Mouse (Mus musculus) E14TG2a.4 (cell line): Measurements from ENCODE around the gene Zbtb18.

Source experiments
- H3K27me3 ChIP-seq: 2 replicates; pipeline ENCODE4 v1.6.1; 2014; ENCODE audit warnings: low read length, control low read depth; ENCODE audit not compliant: insufficient read depth
- H3K36me3 ChIP-seq: 2 replicates; pipeline ENCODE4 v1.6.1; 2014; ENCODE audit warnings: low read length, control low read depth; ENCODE audit not compliant: insufficient read depth
- H3K4me1 ChIP-seq: replicated peaks from 2 replicates; pipeline ENCODE4 v1.6.1; 2014; ENCODE audit warnings: low read depth, low read length, control low read depth
- H3K4me3 ChIP-seq: replicated peaks from 2 replicates; pipeline ENCODE4 v1.5.1; 2014; ENCODE audit warnings: mild to moderate bottlenecking, low read length
- H3K9me3 ChIP-seq: 2 replicates; pipeline ENCODE4 v1.6.1; 2014; ENCODE audit warnings: low read length, control low read depth
- CTCF ChIP-seq: conservative IDR thresholded peaks from 2 replicates; pipeline ENCODE4 v1.5.1; 2014; ENCODE audit warnings: low read length
- NANOG ChIP-seq: IDR thresholded peaks from 2 replicates; pipeline ENCODE4 v1.6.1; 2014; ENCODE audit warnings: borderline replicate concordance, low read length, mixed read lengths
- POU5F1 ChIP-seq: IDR thresholded peaks from 2 replicates; pipeline ENCODE4 v1.6.1; 2014; ENCODE audit warnings: low read length, borderline replicate concordance

The Zbtb18 gene

GRCm38 (mm10) chr1:177442196-177442808 is at the start of gene Zbtb18:
Gene Zbtb18 (plus strand): TSS chr1:177442351.
- peaks cover 2% of the 10 kb centered on the region for H3K36me3 ChIP-seq
- peaks cover 26% of the 10 kb centered on the region for H3K27me3 ChIP-seq
- TF ChIP-seq POU5F1 (no peak), NANOG (no peak), CTCF (no peak)
- peaks cover 12% of the 10 kb centered on the region for H3K9me3 ChIP-seq
- H3K4me3 ChIP-seq: peak within 1 kb of the TSS; percentile 92
- peaks cover 25% of the 10 kb centered on the region for H3K4me1 ChIP-seq

- Histone ChIP-seq H3K4me1 (no peaks in the 10 kb centered on the region), H3K4me3 (no peak overlapping the region), H3K36me3 (no peaks in the 10 kb centered on the region), H3K9me3 (peaks cover 9% of the 10 kb centered on the region; the same call in 1 of the 2 replicates), H3K27me3 (no peaks in the 10 kb centered on the region)
- no peak for TF ChIP-seq NANOG
- TF ChIP-seq POU5F1: no peak
- TF ChIP-seq CTCF: no peak
Observed at GRCm38 (mm10) chr1:177397455-177397854, 44.7 kb upstream of the Zbtb18 start.

DNA sequence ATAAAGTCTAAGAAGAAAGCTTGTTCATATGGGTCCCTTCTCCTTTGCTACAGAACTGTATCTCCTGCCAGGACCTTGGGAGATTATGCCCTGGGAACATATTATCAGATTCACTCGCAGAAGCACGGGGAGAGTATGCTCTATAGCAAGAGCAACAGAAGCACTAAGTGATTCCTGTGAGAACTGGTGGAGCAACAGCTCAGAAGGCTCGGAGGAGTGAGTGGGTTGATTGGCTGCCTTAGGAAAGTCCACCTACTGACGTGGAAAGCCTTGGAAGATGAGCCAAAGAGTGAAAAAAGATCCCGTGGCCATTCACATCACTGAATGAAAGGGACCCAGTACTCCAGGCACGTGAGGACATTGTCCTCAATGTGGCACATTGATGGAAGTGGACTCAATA is 37.0 kb upstream of the Zbtb18 start:
- Histone ChIP-seq H3K36me3 (no peaks in the 10 kb centered on the region), H3K4me1 (no peaks in the 10 kb centered on the region), H3K4me3 (no peak overlapping the region), H3K9me3 (no peaks in the 10 kb centered on the region), H3K27me3 (no peaks in the 10 kb centered on the region)
- no peak for TF ChIP-seq POU5F1

GRCm38 (mm10) chr1:177408690-177409089 is 33.5 kb upstream of the Zbtb18 start:
- H3K36me3 ChIP-seq: no peaks in the 10 kb centered on the region
- H3K4me1 ChIP-seq: no peaks in the 10 kb centered on the region
- TF ChIP-seq CTCF (peak; percentile 21), POU5F1 (no peak), NANOG (no peak)
- no peaks in the 10 kb centered on the region for H3K27me3 ChIP-seq
- H3K4me3 ChIP-seq: no peak overlapping the region
- H3K9me3 ChIP-seq: no peaks in the 10 kb centered on the region

GRCm38 (mm10) chr1:177410769-177411348 is 31.3 kb upstream of the Zbtb18 start:
- TF ChIP-seq CTCF (no peak), POU5F1 (no peak), NANOG (no peak)
- Histone ChIP-seq H3K9me3 (no peaks in the 10 kb centered on the region), H3K4me3 (no peak overlapping the region), H3K36me3 (no peaks in the 10 kb centered on the region), H3K4me1 (no peaks in the 10 kb centered on the region), H3K27me3 (no peaks in the 10 kb centered on the region)

DNA sequence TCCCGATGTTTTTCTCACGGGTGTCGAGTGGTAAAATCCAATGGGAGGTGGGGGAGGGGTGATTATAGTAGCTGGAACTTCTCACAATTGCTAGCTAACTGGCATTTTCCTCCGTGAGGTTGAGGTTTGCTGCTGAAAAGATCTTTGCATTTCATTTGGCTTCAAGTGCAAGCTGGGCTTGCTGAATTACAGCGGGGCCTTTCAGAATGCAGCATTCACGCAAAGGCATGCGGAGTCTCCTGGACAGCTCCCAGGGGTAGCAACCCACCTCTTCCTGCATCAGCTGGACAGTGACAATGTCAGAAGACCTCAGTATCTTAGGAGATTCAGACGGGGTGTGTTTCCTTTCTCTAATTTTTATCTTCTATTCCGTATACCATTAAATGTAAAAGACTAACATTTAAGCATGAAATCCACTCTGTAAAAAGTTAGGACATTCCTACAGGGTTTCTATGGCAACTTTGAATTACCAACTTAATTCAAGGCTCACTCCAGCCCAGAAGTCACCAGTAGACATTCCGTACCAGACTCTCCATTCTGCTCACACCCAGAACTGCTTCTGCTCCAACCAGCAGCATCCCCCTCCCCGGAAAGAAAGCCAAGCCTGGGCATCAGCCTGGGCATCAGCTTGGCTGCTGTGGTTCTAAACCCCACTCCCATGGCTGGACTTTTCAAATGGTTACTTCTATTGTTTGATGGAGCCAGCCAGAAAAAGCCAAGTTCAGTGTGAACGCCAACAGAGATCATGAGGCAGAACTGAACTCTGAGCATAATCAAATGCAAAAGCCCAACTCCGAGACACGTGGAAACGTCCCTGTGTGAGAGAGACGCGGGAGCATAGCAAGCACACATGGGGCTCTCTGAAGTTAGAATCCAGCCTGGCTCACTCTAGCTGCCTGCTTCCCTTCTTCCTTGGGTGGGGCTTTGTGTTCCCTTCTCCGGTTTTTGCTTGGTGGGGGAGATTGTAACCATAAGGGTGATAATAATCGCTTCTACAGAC is 30.5 kb upstream of the Zbtb18 start:
- Histone ChIP-seq H3K9me3 (no peaks in the 10 kb centered on the region), H3K27me3 (no peaks in the 10 kb centered on the region), H3K36me3 (no peaks in the 10 kb centered on the region), H3K4me3 (no peak overlapping the region), H3K4me1 (peaks cover under 1% of the 10 kb centered on the region; the same call in 1 of the 2 replicates)
- TF ChIP-seq NANOG (no peak), POU5F1 (no peak), CTCF (no peak)

GRCm38 (mm10) chr1:177419331-177419730 is 22.8 kb upstream of the Zbtb18 start:
- no peak overlapping the region for H3K4me3 ChIP-seq
- H3K4me1 ChIP-seq: peaks cover 6% of the 10 kb centered on the region
- peaks cover 8% of the 10 kb centered on the region; the same call in 1 of the 2 replicates for H3K27me3 ChIP-seq
- no peaks in the 10 kb centered on the region for H3K36me3 ChIP-seq
- TF ChIP-seq CTCF (no peak), NANOG (no peak), POU5F1 (no peak)
- H3K9me3 ChIP-seq: no peaks in the 10 kb centered on the region

GRCm38 (mm10) chr1:177420126-177420525 is 22.0 kb upstream of the Zbtb18 start:
- H3K36me3 ChIP-seq: no peaks in the 10 kb centered on the region
- no peak overlapping the region for H3K4me3 ChIP-seq
- H3K9me3 ChIP-seq: no peaks in the 10 kb centered on the region
- TF ChIP-seq POU5F1: no peak
- no peak for TF ChIP-seq CTCF
- TF ChIP-seq NANOG: no peak
- H3K27me3 ChIP-seq: peaks cover 8% of the 10 kb centered on the region; the same call in 1 of the 2 replicates
- peaks cover 6% of the 10 kb centered on the region for H3K4me1 ChIP-seq
